Mouse (Mus musculus) adrenal gland, adult 10 weeks (tissue): ENCODE measurements around the gene Orc5. TPM values are rescaled to one million over a fixed set of nuclear protein-coding genes. Genes with fewer than 3 reads are reported as not detected.

Source experiments
- polyA plus RNA-seq: library from polyadenylated mRNA; stranded (reverse); fragments of 350-450 nt; fragmentation: Illumina TruSeq; extraction: RNeasy Lipid Tissue Mini Kit (QIAGEN cat#74804); gene quantifications from one replicate; pipeline ENCODE4 v1.2.3, GENCODE M21; 2014; ENCODE audit warnings: low read depth, low replicate concordance

The Orc5 gene
- polyA plus RNA-seq: 68.1 TPM

GRCm38 (mm10) chr5:22550033-22550551 is at the start of gene Orc5:
TSS of gene Orc5 (minus strand) at chr5:22550429.

Other genes starting within 250 kb of the Orc5 start
- 6.0 TPM for gene Reln, start 205.7 kb downstream of the Orc5 start, polyA plus RNA-seq
- gene Lhfpl3, start 195.6 kb upstream of the Orc5 start, polyA plus RNA-seq: 20.6 TPM